Mouse (Mus musculus): ENCODE measurements around the gene Lmf2.

Lmf2 gene

GRCm38 (mm10) chr15:89372536-89372935, 17.1 kb upstream of the Lmf2 start:
- in situ Hi-C loops (cut with MboI, MseI): no loop called here

- in situ Hi-C loops (cut with MboI, MseI): no loop called here
Measured at GRCm38 (mm10) chr15:89372068-89372467, 16.6 kb upstream of the Lmf2 start.

GRCm38 (mm10) chr15:89365141-89365551, 9.7 kb upstream of the Lmf2 start:
- in situ Hi-C loops (cut with MboI, MseI): no loop called here

- in situ Hi-C loops (cut with MboI, MseI): no loop called here
Measured at GRCm38 (mm10) chr15:89363051-89363450, 7.6 kb upstream of the Lmf2 start.

- in situ Hi-C loops (cut with MboI, MseI): no loop called here
Measured at GRCm38 (mm10) chr15:89358784-89359183, 3.3 kb upstream of the Lmf2 start.

GRCm38 (mm10) chr15:89356372-89356771, 913 bp upstream of the Lmf2 start:
- in situ Hi-C loops (cut with MboI, MseI): no loop called here

GRCm38 (mm10) chr15:89354455-89354854, 1.0 kb downstream of the Lmf2 start:
- in situ Hi-C loops (cut with MboI, MseI): loop anchor here in 1 of 2 experiments (5.0 kb wide), 1 partner anchor 73 kb away; the partner anchor contains the start of genes C730034F03Rik, Chkb, Cpt1b and Gm44502

GRCm38 (mm10) chr15:89353837-89354236, 1.6 kb downstream of the Lmf2 start:
- in situ Hi-C loops (cut with MboI, MseI): loop anchor here in 1 of 2 experiments (5.0 kb wide), 1 partner anchor 73 kb away; the partner anchor contains the start of genes C730034F03Rik, Chkb, Cpt1b and Gm44502

GRCm38 (mm10) chr15:89352795-89353194, 2.7 kb downstream of the Lmf2 start:
- in situ Hi-C loops (cut with MboI, MseI): loop anchor here in 1 of 2 experiments (5.0 kb wide), 1 partner anchor 75 kb away; the partner anchor contains the start of genes C730034F03Rik, Chkb, Cpt1b and Gm44502

- in situ Hi-C loops (cut with MboI, MseI): loop anchor here in 1 of 2 experiments (5.0 kb wide), 1 partner anchor 75 kb away; the partner anchor contains the start of genes C730034F03Rik, Chkb, Cpt1b and Gm44502
Measured at GRCm38 (mm10) chr15:89352054-89352453, 3.4 kb downstream of the Lmf2 start.

- in situ Hi-C loops (cut with MboI, MseI): loop anchor here in 1 of 2 experiments (5.0 kb wide), 1 partner anchor 76 kb away; the partner anchor contains the start of genes C730034F03Rik, Chkb, Cpt1b and Gm44502
Measured at GRCm38 (mm10) chr15:89351302-89351701, 4.2 kb downstream of the Lmf2 start.

GRCm38 (mm10) chr15:89350447-89350846, 5.0 kb downstream of the Lmf2 start:
- in situ Hi-C loops (cut with MboI, MseI): loop anchor here in 1 of 2 experiments (5.0 kb wide), 1 partner anchor 77 kb away; the partner anchor contains the start of genes C730034F03Rik, Chkb, Cpt1b and Gm44502

- in situ Hi-C loops (cut with MboI, MseI): no loop called here
Measured at GRCm38 (mm10) chr15:89343325-89343724, 12.1 kb downstream of the Lmf2 start.

- in situ Hi-C loops (cut with MboI, MseI): no loop called here
Measured at GRCm38 (mm10) chr15:89341678-89342077, 13.8 kb downstream of the Lmf2 start.

- in situ Hi-C loops (cut with MboI, MseI): no loop called here
Measured at GRCm38 (mm10) chr15:89340136-89340535, 15.3 kb downstream of the Lmf2 start.

- in situ Hi-C loops (cut with MboI, MseI): no loop called here
Measured at GRCm38 (mm10) chr15:89339696-89340095, 15.8 kb downstream of the Lmf2 start.

GRCm38 (mm10) chr15:89336422-89336821, 19.0 kb downstream of the Lmf2 start:
- in situ Hi-C loops (cut with MboI, MseI): no loop called here

GRCm38 (mm10) chr15:89334774-89335537, 20.5 kb downstream of the Lmf2 start:
- in situ Hi-C loops (cut with MboI, MseI): no loop called here

GRCm38 (mm10) chr15:89334271-89334670, 21.2 kb downstream of the Lmf2 start, which contains the start of gene Miox:
TSS of gene Miox (plus strand) at chr15:89334398.
- in situ Hi-C loops (cut with MboI, MseI): no loop called here

- in situ Hi-C loops (cut with MboI, MseI): loop anchor here in 1 of 2 experiments (10.0 kb wide), 1 partner anchor 892 kb away; no protein-coding TSS in a partner anchor
Measured at GRCm38 (mm10) chr15:89326441-89326840, 29.0 kb downstream of the Lmf2 start.

GRCm38 (mm10) chr15:89323656-89324055, 31.8 kb downstream of the Lmf2 start:
- in situ Hi-C loops (cut with MboI, MseI): loop anchor here in 1 of 2 experiments (10.0 kb wide), 1 partner anchor 889 kb away; no protein-coding TSS in a partner anchor

Measured in T-helper 17 cell (primary cell).